Mouse (Mus musculus) midbrain, postnatal 0 days (tissue): ENCODE results near the gene Nebl. TPM values are rescaled to one million over a fixed set of nuclear protein-coding genes. Genes with fewer than 3 reads are reported as not detected.
A peak's percentile ranks its signal among the peaks of the same experiment; 100 is the strongest.

Experiments used
- ATAC-seq: fragments of 200-750 bp; cut with Nextera tagmentation; 2 replicates; pipeline ENCODE4 v1.8.0; 2017; ENCODE audit warnings: moderate number of reproducible peaks, mild to moderate bottlenecking, moderate TSS enrichment, moderate library complexity; ENCODE audit not compliant: low FRiP score
- DNase-seq: peaks from one replicate; pipeline ENCODE4 v3.0.0-alpha.2; 2015; ENCODE audit warnings: low spot score
- H3K27ac ChIP-seq: fragments of 300-500 bp; sonication (generic); 2 replicates; pipeline ENCODE4 v1.5.1; 2014; ENCODE audit warnings: low read depth, mild to moderate bottlenecking, low read length, mixed read lengths
- H3K27me3 ChIP-seq: fragments of 300-500 bp; sonication (generic); 2 replicates; pipeline ENCODE4 v1.6.1; 2014; ENCODE audit warnings: low read length, control low read depth, mixed read lengths; ENCODE audit not compliant: insufficient read depth
- H3K36me3 ChIP-seq: fragments of 300-500 bp; sonication (generic); 2 replicates; pipeline ENCODE4 v1.6.1; 2014; ENCODE audit warnings: low read length, control low read depth, mixed read lengths; ENCODE audit not compliant: insufficient read depth
- H3K4me1 ChIP-seq: fragments of 300-500 bp; sonication (generic); 2 replicates; pipeline ENCODE4 v1.6.1; 2014; ENCODE audit warnings: mild to moderate bottlenecking, control low read depth, antibody characterized with exemption, low read length, mixed read lengths; ENCODE audit not compliant: insufficient read depth
- H3K4me2 ChIP-seq: fragments of 300-500 bp; sonication (generic); 2 replicates; pipeline ENCODE4 v1.6.1; 2014; ENCODE audit warnings: low read depth, mild to moderate bottlenecking, low read length, mixed read lengths; ENCODE audit not compliant: poor library complexity, severe bottlenecking
- H3K4me3 ChIP-seq: fragments of 300-500 bp; sonication (generic); 2 replicates; pipeline ENCODE4 v1.5.1; 2014; ENCODE audit warnings: low read depth, mild to moderate bottlenecking, low read length, moderate library complexity
- H3K9ac ChIP-seq: fragments of 300-500 bp; sonication (generic); replicated peaks from 2 replicates; pipeline ENCODE4 v1.6.1; 2014; ENCODE audit warnings: mild to moderate bottlenecking, low read length, moderate library complexity, mixed read lengths; ENCODE audit not compliant: poor library complexity, severe bottlenecking
- H3K9me3 ChIP-seq: fragments of 300-500 bp; sonication (generic); 2 replicates; pipeline ENCODE4 v1.6.1; 2016; ENCODE audit warnings: low read length, control low read depth
- CTCF ChIP-seq: IDR thresholded peaks from 2 replicates; pipeline ENCODE4 v1.5.1; 2016; ENCODE audit warnings: antibody characterized with exemption, mild to moderate bottlenecking
- WGBS: fragments of 180-500 bp; shearing (Covaris S2); extraction: QIAGEN DNeasy Blood & Tissue Kit; methylation state at CpG from one replicate; pipeline ENCODE4 v1.1.7; 2014; 5-methylcytosine and 5-hydroxymethylcytosine counted together
- polyA plus RNA-seq: library from polyadenylated mRNA; unstranded; fragments of >200 nt; fragmentation: Nextera tagmentation; extraction: Ambion mirVana; gene quantifications from 2 replicates; pipeline ENCODE4 v1.2.1, GENCODE M21; 2015
- total RNA-seq: library from RNA; depleted of rRNA; stranded (reverse); fragments of >200 nt; gene quantifications from 2 replicates; pipeline ENCODE4 v1.2.3, GENCODE M21; 2014

Gene Nebl
- total and polyA plus RNA-seq, 2 experiments from 2014 or later, result 11.7 to 24.0 TPM

GRCm38 (mm10) chr2:17429028-17429427 is 302.2 kb downstream of the Nebl start:
- DNase-seq (no peak), ATAC-seq (no peak)
- Histone ChIP-seq H3K4me2 (no peak overlapping the region), H3K4me3 (no peak overlapping the region), H3K27me3 (no peaks in the 10 kb centered on the region), H3K9ac (no peak overlapping the region), H3K36me3 (no peaks in the 10 kb centered on the region), H3K27ac (no peak overlapping the region), H3K4me1 (no peaks in the 10 kb centered on the region), H3K9me3 (no peaks in the 10 kb centered on the region)
- TF ChIP-seq CTCF, result no peak
- 82% methylated on average over 4 of the region's 4 CpGs for WGBS

GRCm38 (mm10) chr2:17428156-17428555 is 303.1 kb downstream of the Nebl start:
- Histone ChIP-seq H3K27me3 (no peaks in the 10 kb centered on the region), H3K9me3 (no peaks in the 10 kb centered on the region), H3K4me1 (no peaks in the 10 kb centered on the region), H3K4me2 (no peak overlapping the region), H3K9ac (no peak overlapping the region), H3K36me3 (no peaks in the 10 kb centered on the region), H3K4me3 (no peak overlapping the region), H3K27ac (no peak overlapping the region)
- DNase-seq (no peak), ATAC-seq (no peak)
- WGBS, result 85% methylated on average over 4 of the region's 4 CpGs
- TF ChIP-seq CTCF, result no peak

GRCm38 (mm10) chr2:17422967-17423366 is 308.3 kb downstream of the Nebl start:
- ATAC-seq, result no peak
- Histone ChIP-seq H3K9ac (no peak overlapping the region), H3K9me3 (no peaks in the 10 kb centered on the region), H3K4me3 (no peak overlapping the region), H3K4me1 (no peaks in the 10 kb centered on the region), H3K27ac (no peak overlapping the region), H3K4me2 (no peak overlapping the region), H3K36me3 (no peaks in the 10 kb centered on the region), H3K27me3 (no peaks in the 10 kb centered on the region)
- DNase-seq, result peak; percentile 84
- 0% methylated on average over 1 of the region's 1 CpGs for WGBS
- TF ChIP-seq CTCF, result peak; percentile 92

GRCm38 (mm10) chr2:17415347-17415746 is 315.9 kb downstream of the Nebl start:
- Histone ChIP-seq H3K4me2 (no peak overlapping the region), H3K27me3 (no peaks in the 10 kb centered on the region), H3K4me1 (no peaks in the 10 kb centered on the region), H3K9ac (no peak overlapping the region), H3K9me3 (no peaks in the 10 kb centered on the region), H3K36me3 (no peaks in the 10 kb centered on the region), H3K4me3 (no peak overlapping the region), H3K27ac (no peak overlapping the region)
- peak; percentile 62 for DNase-seq
- ATAC-seq, result no peak
- 12% methylated on average over 4 of the region's 4 CpGs for WGBS
- TF ChIP-seq CTCF, result peak; percentile 82

GRCm38 (mm10) chr2:17414324-17414723 is 316.9 kb downstream of the Nebl start:
- ATAC-seq (no peak), DNase-seq (no peak)
- Histone ChIP-seq H3K4me3 (no peak overlapping the region), H3K36me3 (no peaks in the 10 kb centered on the region), H3K4me2 (no peak overlapping the region), H3K9ac (no peak overlapping the region), H3K9me3 (no peaks in the 10 kb centered on the region), H3K27me3 (no peaks in the 10 kb centered on the region), H3K4me1 (no peaks in the 10 kb centered on the region), H3K27ac (no peak overlapping the region)
- WGBS, result 77% methylated on average over 2 of the region's 2 CpGs
- TF ChIP-seq CTCF, result no peak; the same call in 1 of the 2 replicates

- Histone ChIP-seq H3K4me1 (no peaks in the 10 kb centered on the region), H3K9ac (no peak overlapping the region), H3K9me3 (no peaks in the 10 kb centered on the region), H3K4me3 (no peak overlapping the region), H3K27me3 (no peaks in the 10 kb centered on the region), H3K36me3 (no peaks in the 10 kb centered on the region), H3K4me2 (no peak overlapping the region), H3K27ac (no peak overlapping the region)
- WGBS, result 73% methylated on average over 8 of the region's 8 CpGs
- ATAC-seq (no peak), DNase-seq (peak; percentile 68)
- no peak for TF ChIP-seq CTCF
Observed at GRCm38 (mm10) chr2:17413496-17414268, 317.6 kb downstream of the Nebl start.
